Mouse (Mus musculus): Measurements from ENCODE around the gene Stc2. TPM values are rescaled to one million over a fixed set of nuclear protein-coding genes. Genes with fewer than 3 reads are reported as not detected.

The Stc2 gene
- polyA plus RNA-seq, 1 experiment from 2014 or later = 0.43 TPM

DNA sequence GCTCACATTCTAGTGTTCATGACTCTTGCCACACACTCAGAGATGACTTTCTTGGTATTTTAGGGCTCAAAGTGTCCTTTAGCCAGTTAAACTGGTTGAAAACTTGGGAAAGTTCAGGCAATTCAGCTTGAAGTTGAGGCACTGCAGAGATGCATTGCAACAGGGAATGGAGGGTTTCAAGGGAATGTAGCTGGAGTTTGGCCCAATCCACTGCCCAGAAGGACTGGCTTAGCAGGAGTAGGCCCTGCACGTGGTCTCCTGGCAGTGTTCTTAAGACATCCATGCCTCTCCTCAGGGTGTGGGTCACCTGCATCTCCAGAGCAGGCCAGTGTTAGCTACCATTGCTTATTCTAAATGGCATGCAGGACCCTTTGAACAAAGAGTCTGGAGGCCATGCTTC is 7.0 kb downstream of the Stc2 start:
- WGBS (ENCODE audit: insufficient replicate concordance) = 71% methylated on average over 1 of the region's 1 CpGs

DNA sequence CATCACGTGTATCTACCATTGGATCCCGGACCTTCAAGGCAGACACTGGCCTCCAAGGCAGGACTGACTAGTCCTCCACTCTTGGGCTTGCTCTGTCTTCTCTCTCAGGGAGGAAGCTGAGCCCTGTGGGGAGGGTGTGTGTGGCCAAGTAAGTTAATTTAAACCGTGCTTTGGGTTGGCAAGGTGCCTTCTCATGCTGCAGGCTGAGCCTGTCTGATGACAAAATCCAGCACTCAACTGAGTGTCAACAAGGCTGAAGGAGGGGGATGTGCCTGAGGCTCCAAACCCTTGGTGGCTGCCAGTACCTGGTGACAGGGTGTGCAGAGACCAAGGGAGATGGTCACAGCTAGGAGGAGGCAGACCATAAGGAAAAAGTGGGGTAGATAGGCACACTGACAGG is 7.5 kb downstream of the Stc2 start:
- 50% methylated on average over 3 of the region's 3 CpGs for WGBS (ENCODE audit: insufficient replicate concordance)
- Histone ChIP-seq H3K36me3 (replicated peaks; ENCODE audit: insufficient read depth, low read length) (no peaks in the 10 kb centered on the region), H3K27me3 (ENCODE audit: insufficient read depth, low read length) (no peaks in the 10 kb centered on the region), H3K4me2 (ENCODE audit: low read depth, low read length) (no peak overlapping the region), H3K9ac (replicated peaks) (no peak overlapping the region), H3K4me1 (ENCODE audit: insufficient read depth) (no peaks in the 10 kb centered on the region), H3K4me3 (ENCODE audit: low read depth, low read length) (no peak overlapping the region), H3K9me3 (ENCODE audit: low read length) (no peaks in the 10 kb centered on the region), H3K27ac (ENCODE audit: low read depth) (no peak overlapping the region)
- DNase-seq (peak; percentile 8), ATAC-seq (no peak)
- no peak for TF ChIP-seq CTCF (IDR thresholded peaks at IDR 0.05; ENCODE audit: low read depth)

More for the DNA sequence above, 7.0 kb downstream of the Stc2 start:
- Histone ChIP-seq H3K27me3 (ENCODE audit: insufficient read depth, low read length) (no peaks in the 10 kb centered on the region), H3K9me3 (ENCODE audit: low read length) (no peaks in the 10 kb centered on the region), H3K4me2 (ENCODE audit: low read depth, low read length) (no peak overlapping the region), H3K4me3 (ENCODE audit: low read depth, low read length) (no peak overlapping the region), H3K4me1 (ENCODE audit: insufficient read depth) (no peaks in the 10 kb centered on the region), H3K27ac (ENCODE audit: low read depth) (no peak overlapping the region), H3K36me3 (replicated peaks; ENCODE audit: insufficient read depth, low read length) (no peaks in the 10 kb centered on the region), H3K9ac (replicated peaks) (no peak overlapping the region)
- DNase-seq (peak; percentile 7), ATAC-seq (no peak)
- TF ChIP-seq EP300 (IDR thresholded peaks at IDR 0.05; ENCODE audit: low read depth) (no peak), CTCF (IDR thresholded peaks at IDR 0.05; ENCODE audit: low read depth) (no peak)

DNA sequence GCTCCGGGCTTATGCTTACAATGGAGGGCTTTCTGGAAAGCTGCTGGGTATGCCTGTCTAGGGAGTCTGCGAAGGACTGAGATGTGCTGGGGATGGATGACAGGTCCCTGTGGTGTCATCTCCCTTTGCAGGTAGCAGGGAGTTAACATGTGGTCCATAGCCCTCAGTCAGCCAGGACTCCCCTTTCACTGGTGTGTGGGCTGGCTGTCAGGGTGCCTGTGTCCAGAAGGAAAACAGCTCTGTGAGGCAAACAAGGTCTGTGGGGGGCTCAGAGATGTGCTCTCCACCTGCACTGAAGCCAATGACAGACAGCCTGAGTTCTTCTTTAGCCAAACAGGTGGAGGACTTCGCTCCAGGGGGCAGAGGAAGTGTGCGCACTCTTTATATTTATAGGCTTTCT is 8.8 kb downstream of the Stc2 start:
- Histone ChIP-seq H3K4me2 (ENCODE audit: low read depth, low read length) (no peak overlapping the region), H3K27ac (ENCODE audit: low read depth) (no peak overlapping the region), H3K36me3 (replicated peaks; ENCODE audit: insufficient read depth, low read length) (no peaks in the 10 kb centered on the region), H3K4me3 (ENCODE audit: low read depth, low read length) (no peak overlapping the region), H3K4me1 (ENCODE audit: insufficient read depth) (no peaks in the 10 kb centered on the region), H3K9me3 (ENCODE audit: low read length) (no peaks in the 10 kb centered on the region), H3K9ac (replicated peaks) (no peak overlapping the region), H3K27me3 (ENCODE audit: insufficient read depth, low read length) (no peaks in the 10 kb centered on the region)
- ATAC-seq (no peak), DNase-seq (peak; percentile 7)
- TF ChIP-seq CTCF (IDR thresholded peaks at IDR 0.05; ENCODE audit: low read depth) = no peak
- no peak for TF ChIP-seq EP300 (IDR thresholded peaks at IDR 0.05; ENCODE audit: low read depth)
- 86% methylated on average over 4 of the region's 4 CpGs for WGBS (ENCODE audit: insufficient replicate concordance)

DNA sequence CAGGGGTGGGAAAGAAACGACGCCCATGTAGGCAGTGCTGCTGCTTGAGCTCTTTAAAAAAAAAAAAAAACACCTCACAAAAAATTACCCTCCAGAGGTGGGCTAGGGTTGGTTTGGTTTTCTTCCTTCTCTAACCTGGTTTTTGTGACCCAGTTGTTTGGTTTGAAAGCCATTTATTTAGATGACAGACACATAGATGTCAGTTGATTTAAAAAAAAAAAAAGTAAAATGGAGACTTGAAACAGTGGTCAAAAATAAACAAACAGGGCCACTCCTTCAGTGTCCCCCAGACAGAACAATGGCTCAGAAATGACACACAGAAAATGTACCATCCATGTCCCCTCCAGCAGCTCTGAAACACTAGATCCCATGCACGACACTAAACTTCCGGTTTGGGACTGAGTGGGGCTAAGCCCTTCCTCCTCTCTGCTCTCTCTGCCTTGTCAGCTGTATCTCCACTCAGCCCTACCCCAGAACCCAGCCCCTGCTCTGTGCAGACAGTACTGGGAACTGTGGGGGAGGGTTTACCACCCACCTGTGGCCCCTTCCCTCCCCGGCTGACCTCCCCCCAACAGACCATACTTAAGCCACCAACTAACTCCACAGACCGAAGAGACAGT is 10.5 kb downstream of the Stc2 start:
- Histone ChIP-seq H3K36me3 (replicated peaks; ENCODE audit: insufficient read depth, low read length) (no peaks in the 10 kb centered on the region), H3K4me1 (ENCODE audit: insufficient read depth) (no peaks in the 10 kb centered on the region), H3K9me3 (ENCODE audit: low read length) (no peaks in the 10 kb centered on the region), H3K4me2 (ENCODE audit: low read depth, low read length) (no peak overlapping the region), H3K27me3 (ENCODE audit: insufficient read depth, low read length) (no peaks in the 10 kb centered on the region), H3K9ac (replicated peaks) (no peak overlapping the region), H3K4me3 (ENCODE audit: low read depth, low read length) (no peak overlapping the region), H3K27ac (ENCODE audit: low read depth) (no peak overlapping the region)
- TF ChIP-seq EP300 (IDR thresholded peaks at IDR 0.05; ENCODE audit: low read depth) (no peak), CTCF (IDR thresholded peaks at IDR 0.05; ENCODE audit: low read depth) (no peak)
- 65% methylated on average over 6 of the region's 6 CpGs for WGBS (ENCODE audit: insufficient replicate concordance)
- ATAC-seq = no peak
- DNase-seq = no peak

DNA sequence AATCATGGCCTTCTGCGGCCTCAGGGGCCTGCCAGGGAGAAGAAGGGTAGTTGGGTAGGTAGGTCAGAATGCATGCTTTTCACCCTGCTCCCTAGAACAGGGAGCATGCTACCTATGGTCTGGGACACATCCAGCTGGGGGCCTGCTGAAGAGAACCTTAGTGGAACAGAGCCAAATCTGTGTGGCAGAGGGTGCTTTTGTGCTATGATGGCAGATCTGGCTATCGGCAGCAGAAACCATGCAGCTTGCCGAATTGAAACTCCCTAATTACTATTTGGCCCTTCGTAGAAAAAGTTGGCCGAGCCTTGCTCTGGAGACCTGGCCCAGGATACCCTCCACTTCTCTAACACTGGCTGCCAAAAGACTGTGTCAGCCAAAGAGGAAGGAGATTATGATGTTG is 11.4 kb downstream of the Stc2 start:
- Histone ChIP-seq H3K9me3 (ENCODE audit: low read length) (no peaks in the 10 kb centered on the region), H3K27ac (ENCODE audit: low read depth) (no peak overlapping the region), H3K27me3 (ENCODE audit: insufficient read depth, low read length) (no peaks in the 10 kb centered on the region), H3K4me1 (ENCODE audit: insufficient read depth) (no peaks in the 10 kb centered on the region), H3K4me3 (ENCODE audit: low read depth, low read length) (no peak overlapping the region), H3K4me2 (ENCODE audit: low read depth, low read length) (no peak overlapping the region), H3K36me3 (replicated peaks; ENCODE audit: insufficient read depth, low read length) (no peaks in the 10 kb centered on the region), H3K9ac (replicated peaks) (no peak overlapping the region)
- no peak for DNase-seq
- TF ChIP-seq CTCF (IDR thresholded peaks at IDR 0.05; ENCODE audit: low read depth) (no peak), EP300 (IDR thresholded peaks at IDR 0.05; ENCODE audit: low read depth) (no peak)
- ATAC-seq = no peak
- WGBS (ENCODE audit: insufficient replicate concordance) = 71% methylated on average over 5 of the region's 5 CpGs

DNA sequence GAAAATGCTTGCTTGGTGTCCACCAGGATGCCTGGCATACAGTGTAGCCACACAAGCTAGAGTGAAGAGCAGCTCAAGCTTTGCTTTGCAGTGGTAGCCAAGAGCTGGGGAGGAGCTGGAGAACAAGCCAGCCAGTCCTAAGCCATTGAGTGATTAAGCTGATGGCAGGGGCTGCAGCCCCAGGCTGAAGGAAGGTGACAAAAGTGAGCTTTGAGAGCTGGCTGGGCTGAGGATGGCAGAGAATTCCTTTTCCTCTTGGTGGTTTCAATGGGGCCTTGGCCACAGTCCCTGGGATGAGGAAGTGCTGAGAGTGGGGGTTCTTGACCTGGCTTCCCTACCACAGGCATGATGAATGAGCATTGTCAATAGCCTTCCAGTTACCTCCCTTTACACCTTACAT is 13.0 kb downstream of the Stc2 start:
- no peak for ATAC-seq
- Histone ChIP-seq H3K4me2 (ENCODE audit: low read depth, low read length) (no peak overlapping the region), H3K9ac (replicated peaks) (no peak overlapping the region)

DNA sequence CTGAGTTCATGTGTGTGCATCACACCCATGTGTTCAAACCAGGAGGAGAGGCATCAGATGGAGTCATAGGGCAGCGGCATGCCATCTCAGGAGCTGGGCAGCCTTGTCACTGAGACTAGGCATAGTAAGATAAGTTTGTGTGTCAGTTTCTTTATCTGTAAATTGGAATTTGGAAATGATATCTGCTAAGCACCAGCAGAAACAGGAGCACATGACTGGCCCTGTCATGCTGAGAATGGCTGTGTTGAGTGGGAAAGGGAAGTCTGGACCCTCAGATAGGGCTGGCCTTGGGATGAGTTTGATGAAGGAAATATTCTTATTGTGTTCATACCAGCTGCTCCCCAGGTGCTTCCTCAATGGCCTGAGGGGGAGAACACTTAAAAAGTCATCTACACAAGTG is 14.1 kb downstream of the Stc2 start:
- DNase-seq = no peak
- WGBS (ENCODE audit: insufficient replicate concordance) = 39% methylated on average over 1 of the region's 1 CpGs
- H3K9me3 ChIP-seq (ENCODE audit: low read length) = no peaks in the 10 kb centered on the region
- H3K4me3 ChIP-seq (ENCODE audit: low read depth, low read length) = no peak overlapping the region
- H3K4me2 ChIP-seq (ENCODE audit: low read depth, low read length) = no peak overlapping the region
- no peak overlapping the region for H3K27ac ChIP-seq (ENCODE audit: low read depth)
- no peaks in the 10 kb centered on the region for H3K27me3 ChIP-seq (ENCODE audit: insufficient read depth, low read length)
- ATAC-seq = no peak
- no peaks in the 10 kb centered on the region for H3K36me3 ChIP-seq (replicated peaks; ENCODE audit: insufficient read depth, low read length)
- H3K4me1 ChIP-seq (ENCODE audit: insufficient read depth) = no peaks in the 10 kb centered on the region
- no peak overlapping the region for H3K9ac ChIP-seq (replicated peaks)
- TF ChIP-seq CTCF (IDR thresholded peaks at IDR 0.05; ENCODE audit: low read depth) = no peak
- TF ChIP-seq EP300 (IDR thresholded peaks at IDR 0.05; ENCODE audit: low read depth) = peak; percentile 29; the same call in 1 of the 2 replicates

More for the DNA sequence above, 13.0 kb downstream of the Stc2 start:
- no peaks in the 10 kb centered on the region for H3K27me3 ChIP-seq (ENCODE audit: insufficient read depth, low read length)
- H3K27ac ChIP-seq (ENCODE audit: low read depth) = no peak overlapping the region
- H3K4me3 ChIP-seq (ENCODE audit: low read depth, low read length) = no peak overlapping the region
- H3K4me1 ChIP-seq (ENCODE audit: insufficient read depth) = no peaks in the 10 kb centered on the region
- no peak for DNase-seq
- no peak for TF ChIP-seq CTCF (IDR thresholded peaks at IDR 0.05; ENCODE audit: low read depth)
- no peak for TF ChIP-seq EP300 (IDR thresholded peaks at IDR 0.05; ENCODE audit: low read depth)
- no peaks in the 10 kb centered on the region for H3K9me3 ChIP-seq (ENCODE audit: low read length)
- H3K36me3 ChIP-seq (replicated peaks; ENCODE audit: insufficient read depth, low read length) = no peaks in the 10 kb centered on the region

Data from liver, postnatal 0 days (tissue).